Mouse (Mus musculus) liver, embryonic 14.5 days (tissue): Measurements from ENCODE around the gene Acer3. TPM values are rescaled to one million over a fixed set of nuclear protein-coding genes. Genes with fewer than 3 reads are reported as not detected.
"Not testable (repeated sequence)": the region's sequence is repeated elsewhere in the genome, so short reads cannot be mapped to it uniquely, and the experiment has no call there.

Experiments used
- ATAC-seq: fragments of 200-750 bp; cut with Nextera tagmentation; 2 replicates; pipeline ENCODE4 v1.8.0; 2017; ENCODE audit warnings: moderate number of reproducible peaks, mild to moderate bottlenecking, moderate library complexity; ENCODE audit not compliant: insufficient read depth
- DNase-seq, 3 experiments: peaks; one replicate each; pipeline ENCODE4 v3.0.0-alpha.2; 2012 to 2013; ENCODE audit warnings: low read depth in 3 of 3, low spot score in 3 of 3
- H3K27ac ChIP-seq: fragments of 300-500 bp; sonication (generic); 2 replicates; pipeline ENCODE4 v1.5.1; 2014; ENCODE audit warnings: moderate library complexity, mild to moderate bottlenecking, control low read depth, inconsistent platforms
- H3K27me3 ChIP-seq: fragments of 300-500 bp; sonication (generic); 2 replicates; pipeline ENCODE4 v1.6.1; 2014; ENCODE audit warnings: mild to moderate bottlenecking, low read length, moderate library complexity; ENCODE audit not compliant: control insufficient read depth, insufficient read depth
- H3K36me3 ChIP-seq: fragments of 300-500 bp; sonication (generic); replicated peaks from 2 replicates; pipeline ENCODE4 v1.6.1; 2014; ENCODE audit warnings: low read depth; ENCODE audit not compliant: control insufficient read depth, insufficient read depth
- H3K4me1 ChIP-seq, 2 experiments: fragments of 200-500 bp in 1 of 2; fragments of 300-500 bp in 1 of 2; sonication (generic) in 1 of 2; replicated peaks; 2 replicates each; pipeline ENCODE4 v1.6.1; 2012 to 2014; ENCODE audit warnings: antibody characterized with exemption in 1 of 2, inconsistent platforms in 1 of 2, low read length in 1 of 2; ENCODE audit not compliant: control insufficient read depth in 2 of 2, insufficient read depth in 2 of 2
- H3K4me2 ChIP-seq: fragments of 300-500 bp; sonication (generic); 2 replicates; pipeline ENCODE4 v1.6.1; 2014; ENCODE audit warnings: low read depth, mild to moderate bottlenecking, control low read depth, moderate library complexity
- H3K4me3 ChIP-seq, 2 experiments: fragments of 200-500 bp in 1 of 2; fragments of 300-500 bp in 1 of 2; sonication (generic) in 1 of 2; 2 replicates each; pipeline ENCODE4 v1.5.1; 2012 to 2014; ENCODE audit warnings: low read depth in 2 of 2, low read length in 2 of 2, mild to moderate bottlenecking in 2 of 2, control low read depth in 1 of 2, inconsistent platforms in 1 of 2, moderate library complexity in 1 of 2; ENCODE audit not compliant: insufficient read depth in 1 of 2
- H3K9ac ChIP-seq: fragments of 300-500 bp; sonication (generic); replicated peaks from 2 replicates; pipeline ENCODE4 v1.6.1; 2014; ENCODE audit warnings: mild to moderate bottlenecking, control low read depth, moderate library complexity
- H3K9me3 ChIP-seq: fragments of 300-500 bp; sonication (generic); 2 replicates; pipeline ENCODE4 v1.6.1; 2016; ENCODE audit warnings: low read length, mixed read lengths; ENCODE audit not compliant: control insufficient read depth
- CTCF ChIP-seq: IDR thresholded peaks from 2 replicates; pipeline ENCODE4 v1.5.1; 2016; ENCODE audit warnings: antibody characterized with exemption, low read depth, control low read depth
- EP300 ChIP-seq: IDR thresholded peaks from 2 replicates; pipeline ENCODE4 v1.6.1; 2016; ENCODE audit warnings: antibody characterized with exemption, low read depth
- WGBS: fragments of 180-500 bp; shearing (Covaris S2); extraction: QIAGEN DNeasy Blood & Tissue Kit; methylation state at CpG from one replicate; pipeline ENCODE4 v1.1.7; 2014; ENCODE audit not compliant: insufficient replicate concordance; 5-methylcytosine and 5-hydroxymethylcytosine counted together
- polyA plus RNA-seq, 2 experiments: library from polyadenylated mRNA; depleted of rRNA in 1 of 2; stranded (reverse) in 1 of 2; unstranded in 1 of 2; fragments of >200 nt; fragmentation: Nextera tagmentation in 1 of 2; extraction: Ambion mirVana in 1 of 2; gene quantifications; 2 replicates each; pipeline versions ENCODE4 v1.2.1 to v1.2.3; 2012 to 2014

Gene Acer3
- polyA plus RNA-seq, 2 experiments, result 13.8 to 24.0 TPM

DNA sequence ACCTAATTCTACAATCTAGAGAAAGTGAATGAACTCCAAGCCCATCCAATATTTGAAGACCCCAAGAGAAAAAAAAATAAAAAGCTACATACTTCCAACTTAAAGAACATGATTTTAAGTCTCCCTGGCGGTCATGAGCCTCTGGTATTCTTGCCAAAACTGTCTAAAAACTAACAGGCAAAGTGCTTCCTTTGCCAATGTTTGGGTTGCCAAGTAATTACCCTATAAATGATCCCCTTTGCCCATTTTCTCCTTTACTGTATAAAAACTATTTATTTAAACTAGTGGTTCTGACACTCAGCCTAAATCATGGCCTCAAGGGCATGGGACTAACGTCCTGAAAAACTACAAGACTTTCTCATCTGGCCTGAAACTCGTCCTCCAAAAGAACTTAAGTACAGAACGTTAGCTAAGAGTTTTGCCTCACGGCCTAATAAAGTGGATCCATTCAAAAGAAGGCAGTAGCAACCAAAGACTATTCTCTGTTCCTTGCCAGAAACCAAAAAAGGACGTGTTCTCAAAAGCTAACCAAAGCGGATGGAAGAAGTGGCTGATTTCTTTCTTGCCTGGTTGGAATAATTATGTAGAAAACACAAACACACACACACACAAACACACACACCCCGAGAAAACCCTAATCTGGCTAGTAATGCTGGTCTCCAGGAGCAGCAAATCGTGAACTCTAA, 12.9 kb downstream of the Acer3 start:
- no peak for ATAC-seq
- H3K9me3 ChIP-seq, result no peaks in the 10 kb centered on the region
- H3K27ac ChIP-seq, result peak overlapping the region; percentile 23; the same call in 1 of the 2 replicates
- peak overlapping the region; percentile 91 for H3K4me2 ChIP-seq
- H3K9ac ChIP-seq, result peak overlapping the region; percentile 91
- DNase-seq, result no peak
- H3K4me3 ChIP-seq, result peak overlapping the region; percentile 81 to 85
- 40% methylated on average over 9 of the region's 9 CpGs for WGBS
- TF ChIP-seq CTCF, result no peak
- H3K36me3 ChIP-seq, result no peaks in the 10 kb centered on the region
- H3K4me1 ChIP-seq, result peaks cover 7 to 9% of the 10 kb centered on the region in 2 experiments
- no peaks in the 10 kb centered on the region; the same call in 1 of the 2 replicates for H3K27me3 ChIP-seq

DNA sequence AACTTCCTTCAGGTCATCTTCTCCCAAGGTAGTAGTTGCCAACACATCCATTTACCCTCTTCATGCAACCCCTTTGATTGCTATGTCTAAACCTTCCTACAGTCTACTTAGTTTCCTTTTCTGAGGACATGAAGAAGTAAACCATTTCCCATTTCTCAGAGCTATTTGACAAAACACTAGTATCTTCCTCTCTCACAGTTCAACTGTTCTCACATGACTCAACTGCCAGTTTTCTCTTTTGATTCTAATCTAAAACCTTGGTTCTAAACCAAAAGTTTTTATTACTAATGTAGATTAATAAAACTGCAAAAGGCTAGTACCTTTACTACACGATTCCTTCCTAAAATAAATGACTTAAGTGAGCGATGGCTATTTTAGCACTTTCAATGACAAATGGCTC, 13.6 kb downstream of the Acer3 start:
- no peak for ATAC-seq
- Histone ChIP-seq H3K9me3 (no peaks in the 10 kb centered on the region), H3K4me3 (peak overlapping the region in 1 of 2 experiments; percentile 85; a peak in 2 of 4 replicates), H3K4me1 (peaks cover 7 to 9% of the 10 kb centered on the region in 2 experiments), H3K36me3 (no peaks in the 10 kb centered on the region), H3K27me3 (no peaks in the 10 kb centered on the region), H3K9ac (peak overlapping the region; percentile 31; the same call in 1 of the 2 replicates), H3K27ac (no peak overlapping the region), H3K4me2 (peak overlapping the region; percentile 91)
- DNase-seq, result no peak
- WGBS, result 81% methylated on average over 2 of the region's 2 CpGs
- peak; percentile 11; the same call in 1 of the 2 replicates for TF ChIP-seq EP300
- no peak for TF ChIP-seq CTCF

DNA sequence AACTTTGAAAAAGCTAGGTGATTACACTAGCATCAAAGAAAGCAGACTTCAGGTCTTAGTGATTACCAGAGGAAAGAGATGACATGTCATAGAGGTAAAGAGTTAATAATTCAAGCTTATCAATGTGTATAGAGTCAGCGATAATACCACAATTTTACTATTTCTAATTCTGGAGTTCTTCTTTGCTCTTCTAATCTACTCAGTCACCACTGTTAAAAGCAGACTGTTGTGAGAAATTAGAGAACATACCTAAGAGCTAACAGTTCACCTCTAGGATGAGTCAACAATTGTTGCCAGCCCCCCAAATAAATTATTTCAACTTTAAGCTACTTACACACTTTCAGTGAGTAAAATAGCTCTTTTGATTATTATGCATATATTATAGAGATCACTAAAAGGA, 28.1 kb downstream of the Acer3 start:
- Histone ChIP-seq H3K9me3 (no peaks in the 10 kb centered on the region), H3K4me2 (no peak overlapping the region), H3K27ac (no peak overlapping the region), H3K27me3 (no peaks in the 10 kb centered on the region), H3K9ac (no peak overlapping the region), H3K4me1 (no peaks in the 10 kb centered on the region), H3K4me3 (no peak overlapping the region), H3K36me3 (no peaks in the 10 kb centered on the region)
- no peak for TF ChIP-seq EP300
- TF ChIP-seq CTCF, result no peak
- DNase-seq (no peak), ATAC-seq (no peak)
- WGBS, result 60% methylated on average over 1 of the region's 1 CpGs

DNA sequence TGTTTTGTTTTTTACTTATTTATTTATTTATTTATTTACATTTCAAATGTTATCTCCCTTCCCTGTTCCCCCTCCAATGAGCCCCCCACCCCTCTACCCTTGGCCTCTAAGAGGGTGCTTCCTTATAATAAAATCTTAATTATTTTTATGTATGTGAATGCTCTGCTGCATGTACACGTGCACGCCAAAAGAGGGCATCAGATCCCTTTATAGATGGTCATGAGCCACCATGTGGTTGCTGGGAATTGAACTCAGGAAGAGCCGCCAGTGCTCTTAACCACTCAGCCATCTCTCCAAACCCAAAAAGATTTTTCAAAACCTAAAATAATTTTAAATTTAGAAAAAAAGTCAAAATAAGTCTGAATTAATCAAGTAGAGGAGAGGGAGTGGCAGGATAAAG, 31.4 kb downstream of the Acer3 start:
- Histone ChIP-seq H3K4me1 (no peaks in the 10 kb centered on the region), H3K4me3 (no peak overlapping the region), H3K9me3 (no peaks in the 10 kb centered on the region), H3K4me2 (no peak overlapping the region), H3K9ac (no peak overlapping the region), H3K27ac (no peak overlapping the region), H3K36me3 (no peaks in the 10 kb centered on the region), H3K27me3 (no peaks in the 10 kb centered on the region)
- ATAC-seq, result no peak
- no peak for DNase-seq
- WGBS, result 27% methylated on average over 3 of the region's 3 CpGs
- TF ChIP-seq CTCF (peak; percentile 71), EP300 (no peak)

DNA sequence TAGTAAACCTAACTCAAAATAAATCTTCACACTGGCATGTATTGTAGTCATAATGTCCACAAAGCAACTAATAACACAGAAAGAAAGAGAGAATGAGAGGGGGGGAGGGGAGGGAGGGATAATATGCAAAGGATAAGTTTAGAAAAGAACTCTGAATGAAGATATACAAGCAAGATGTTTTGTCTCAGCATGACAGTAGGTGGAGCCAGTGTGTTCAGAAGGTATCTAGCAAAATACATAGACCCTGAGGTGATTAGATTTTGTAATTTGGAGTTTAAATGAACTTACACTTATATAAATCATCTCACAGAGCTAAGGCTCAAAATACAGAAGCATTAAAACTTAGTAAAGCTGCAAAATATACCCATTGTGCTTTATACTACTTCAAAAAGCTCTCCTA, 44.7 kb downstream of the Acer3 start:
- no peak overlapping the region for H3K9ac ChIP-seq
- no peak overlapping the region for H3K4me2 ChIP-seq
- peak in 1 of 3 experiments; percentile 6 for DNase-seq
- TF ChIP-seq CTCF (peak; percentile 37; the same call in 1 of the 2 replicates), EP300 (no peak)
- no peaks in the 10 kb centered on the region for H3K4me1 ChIP-seq
- no peak overlapping the region for H3K27ac ChIP-seq
- no peaks in the 10 kb centered on the region for H3K27me3 ChIP-seq
- no peaks in the 10 kb centered on the region for H3K36me3 ChIP-seq
- H3K4me3 ChIP-seq, result no peak overlapping the region
- no peaks in the 10 kb centered on the region for H3K9me3 ChIP-seq
- ATAC-seq, result no peak

DNA sequence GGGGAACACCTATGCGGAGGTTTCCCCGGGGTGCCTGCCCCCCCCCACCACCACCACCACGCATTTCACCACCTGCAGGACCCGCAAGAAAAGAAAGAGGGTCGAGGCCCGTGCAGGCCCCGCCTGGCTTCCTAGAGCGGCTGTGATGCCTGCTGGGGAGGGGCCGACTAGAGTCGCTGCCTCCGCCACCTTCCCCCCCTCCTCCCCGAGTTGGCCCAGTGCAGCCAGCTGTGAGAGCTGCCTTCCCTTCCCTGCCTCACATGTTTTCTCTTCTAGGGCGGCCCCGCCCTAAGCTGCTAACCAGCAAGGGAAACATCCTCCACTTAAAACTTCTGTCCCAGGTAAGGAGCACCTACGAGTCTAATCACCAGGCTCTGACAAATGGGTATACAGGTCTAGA, 52.8 kb downstream of the Acer3 start:
- WGBS, result 63% methylated on average over 15 of the region's 15 CpGs
- H3K9me3 ChIP-seq, ATAC-seq, H3K4me2 ChIP-seq, H3K4me1 ChIP-seq, H3K4me3 ChIP-seq, H3K36me3 ChIP-seq, H3K9ac ChIP-seq, DNase-seq, H3K27ac ChIP-seq, H3K27me3 ChIP-seq: not testable (repeated sequence)
